Mouse (Mus musculus): ENCODE data around the gene Sirpa. TPM values are rescaled to one million over a fixed set of nuclear protein-coding genes. Genes with fewer than 3 reads are reported as not detected.

Sirpa gene
- total RNA-seq (2023): 100 to 1,000 TPM; 370 to 385 TPM

DNA sequence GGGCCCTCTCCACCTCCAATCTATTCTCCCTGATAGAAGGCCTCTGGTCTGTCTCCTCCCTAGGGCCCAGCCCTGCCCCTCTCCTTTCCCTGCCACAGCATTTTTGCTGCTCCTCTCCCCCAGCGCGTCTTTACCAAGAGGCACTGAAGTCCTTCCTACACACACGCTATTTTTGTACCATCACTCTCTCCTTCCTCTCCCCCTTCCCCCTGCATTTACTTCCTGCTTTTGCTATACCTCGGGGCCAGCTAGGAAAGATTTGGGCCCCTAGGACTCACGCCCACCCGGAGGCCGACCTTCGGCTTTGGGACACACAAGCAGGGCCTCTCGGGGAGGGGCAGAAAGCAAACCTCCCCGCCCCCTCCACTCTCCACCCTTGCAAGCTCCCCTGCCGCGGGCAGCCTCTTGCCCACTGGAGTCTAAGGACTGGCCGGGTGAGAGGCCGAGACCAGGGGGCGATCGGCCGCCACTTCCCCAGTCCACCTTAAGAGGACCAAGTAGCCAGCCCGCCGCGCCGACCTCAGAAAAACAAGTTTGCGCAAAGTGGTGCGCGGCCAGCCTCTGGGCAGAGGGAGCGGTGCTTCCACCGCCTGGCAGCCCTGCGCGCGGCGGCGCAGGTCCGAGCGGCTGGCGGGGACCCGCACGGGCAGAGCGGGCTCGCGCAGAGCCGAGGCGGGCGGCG, at the start of gene Sirpa:
Sirpa (plus strand) TSS at position 377 of the 682 bp plus-strand sequence.

Other genes starting within 250 kb of the Sirpa start
- 100 to 1,000 TPM; 385 to 472 TPM for gene Il1b, start 221.7 kb upstream of the Sirpa start, total RNA-seq (2023)
- not detected for gene F830045P16Rik, start 56.2 kb upstream of the Sirpa start, total RNA-seq (2023)
- gene Pdyn, start 107.0 kb downstream of the Sirpa start, total RNA-seq (2023): not detected
- 10 to 100 TPM; 21.8 to 24.1 TPM for gene Stk35, start 207.7 kb downstream of the Sirpa start, total RNA-seq (2023)